Mouse (Mus musculus): Measurements from ENCODE around the gene Sox13. TPM values are rescaled to one million over a fixed set of nuclear protein-coding genes. Genes with fewer than 3 reads are reported as not detected.

Gene Sox13
- 0.28 TPM for polyA plus RNA-seq (2014; fragmentation: Illumina TruSeq; extraction: RNeasy Lipid Tissue Mini Kit (QIAGEN cat#74804); ENCODE audit: low read depth, low replicate concordance)

DNA sequence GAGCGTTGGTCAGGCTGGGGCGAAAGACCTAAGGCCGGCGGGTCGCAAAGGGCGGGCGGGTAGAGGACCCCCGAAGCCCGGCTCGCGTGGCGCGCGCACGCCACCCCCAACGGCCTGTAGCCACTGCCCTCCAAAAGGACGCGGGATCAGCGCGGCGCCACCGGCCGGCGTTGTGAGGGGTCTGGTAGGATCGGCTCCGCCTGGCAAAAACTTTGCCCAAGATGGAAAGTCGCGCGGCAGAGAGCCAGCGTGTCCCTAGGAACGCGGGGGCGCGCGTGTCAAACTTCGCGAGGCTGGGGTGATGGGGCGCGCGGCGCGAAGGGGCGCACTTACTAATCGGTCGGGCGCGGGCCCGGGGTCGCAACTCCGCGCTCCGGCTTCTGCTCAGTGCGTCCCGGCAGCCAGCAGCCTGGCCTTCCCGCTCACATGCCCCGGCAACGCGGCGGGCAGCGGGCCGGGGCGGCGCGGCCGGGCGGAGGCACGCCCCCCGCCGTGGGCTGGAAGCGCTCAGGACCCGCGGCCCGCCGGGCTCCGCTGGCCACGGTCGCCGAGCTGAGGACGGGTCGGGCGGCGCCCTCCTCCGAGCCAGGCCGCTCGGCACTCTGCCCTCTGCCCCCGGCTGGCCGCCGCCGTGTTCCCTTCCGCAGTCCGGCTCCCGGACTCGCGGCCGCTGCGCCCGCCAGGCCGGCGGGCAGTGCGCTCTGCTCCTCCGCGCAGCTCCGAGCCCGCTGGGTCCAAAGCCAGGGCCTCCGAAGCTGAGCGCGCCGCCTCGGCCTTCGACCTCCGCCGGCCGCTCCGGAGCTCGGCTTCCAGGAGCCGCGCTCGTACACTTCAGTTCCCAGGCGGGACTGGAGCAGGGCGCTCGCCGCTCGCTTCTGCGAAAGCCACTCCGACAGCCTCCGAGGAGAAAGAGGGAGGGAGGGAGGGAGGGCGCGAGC lies at the start of gene Sox13:
Sox13 (minus strand) TSS at position 835 of the 938 bp plus-strand sequence.

GRCm38 (mm10) chr1:133363276-133364021 lies 60.7 kb downstream of the Sox13 start, which contains the start of gene Etnk2:
Gene Etnk2, plus strand, starts transcription at chr1:133363572.

DNA sequence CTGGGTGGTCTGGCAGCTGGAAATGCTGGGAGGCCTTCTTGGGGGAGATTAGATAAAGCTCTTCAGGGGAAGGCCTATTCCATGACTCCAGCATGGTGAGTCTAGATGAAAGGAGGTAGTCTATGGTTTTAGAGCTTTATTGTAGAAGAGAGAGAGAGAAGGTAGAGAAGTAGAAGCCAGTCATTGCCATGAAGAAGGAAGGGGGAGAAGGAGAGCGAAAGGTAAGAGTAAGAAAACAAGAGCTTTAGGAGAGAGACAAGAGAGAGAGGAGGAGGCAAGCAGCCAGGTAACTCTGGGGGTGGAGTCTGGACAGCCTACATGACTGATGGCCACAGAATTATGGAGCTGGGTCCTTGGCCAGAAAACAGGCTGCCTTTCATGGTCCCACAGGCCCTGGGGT lies 74.0 kb downstream of the Sox13 start, which contains the start of gene Ren1:
Ren1 (plus strand) TSS at position 301 of the 400 bp plus-strand sequence.

Other genes with a start within 250 kb of the Sox13 start
- gene Golt1a, start 114.6 kb downstream of the Sox13 start, polyA plus RNA-seq (2014; fragmentation: Illumina TruSeq; extraction: RNeasy Lipid Tissue Mini Kit (QIAGEN cat#74804); ENCODE audit: low read depth, low replicate concordance), result not detected
- not detected for gene Kiss1, start 102.5 kb downstream of the Sox13 start, polyA plus RNA-seq (2014; fragmentation: Illumina TruSeq; extraction: RNeasy Lipid Tissue Mini Kit (QIAGEN cat#74804); ENCODE audit: low read depth, low replicate concordance)
- not detected for gene Ren1, start 73.9 kb downstream of the Sox13 start, polyA plus RNA-seq (2014; fragmentation: Illumina TruSeq; extraction: RNeasy Lipid Tissue Mini Kit (QIAGEN cat#74804); ENCODE audit: low read depth, low replicate concordance)
- gene Etnk2, start 60.8 kb downstream of the Sox13 start, polyA plus RNA-seq (2014; fragmentation: Illumina TruSeq; extraction: RNeasy Lipid Tissue Mini Kit (QIAGEN cat#74804); ENCODE audit: low read depth, low replicate concordance), result 19.7 TPM
- 184 TPM for gene Snrpe, start 185.9 kb upstream of the Sox13 start, polyA plus RNA-seq (2014; fragmentation: Illumina TruSeq; extraction: RNeasy Lipid Tissue Mini Kit (QIAGEN cat#74804); ENCODE audit: low read depth, low replicate concordance)
- gene Zbed6, start 236.5 kb upstream of the Sox13 start, polyA plus RNA-seq (2014; fragmentation: Illumina TruSeq; extraction: RNeasy Lipid Tissue Mini Kit (QIAGEN cat#74804); ENCODE audit: low read depth, low replicate concordance), result 11.4 TPM
- gene Gm38394, start 236.9 kb upstream of the Sox13 start, polyA plus RNA-seq (2014; fragmentation: Illumina TruSeq; extraction: RNeasy Lipid Tissue Mini Kit (QIAGEN cat#74804); ENCODE audit: low read depth, low replicate concordance), result 9.6 TPM